Mouse (Mus musculus) intestine, embryonic 14.5 days (tissue): ENCODE measurements around the gene Icam4. TPM values are rescaled to one million over a fixed set of nuclear protein-coding genes. Genes with fewer than 3 reads are reported as not detected.
A peak's percentile ranks its signal among the peaks of the same experiment; 100 is the strongest.

Experiments used
- ATAC-seq: fragments of 200-750 bp; cut with Nextera tagmentation; replicated peaks from 2 replicates; pipeline ENCODE4 v1.8.0; 2017; ENCODE audit warnings: low read depth, moderate number of reproducible peaks, moderate TSS enrichment, moderate library complexity; ENCODE audit not compliant: low FRiP score, low TSS enrichment
- DNase-seq: peaks from one replicate; pipeline ENCODE4 v3.0.0-alpha.2; 2018; ENCODE audit warnings: low spot score
- H3K27ac ChIP-seq: fragments of 300-500 bp; sonication (generic); 2 replicates; pipeline ENCODE4 v1.5.1; 2014; ENCODE audit warnings: low read depth, mild to moderate bottlenecking, control low read depth
- H3K27me3 ChIP-seq: fragments of 300-500 bp; sonication (generic); replicated peaks from 2 replicates; pipeline ENCODE4 v1.6.1; 2014; ENCODE audit warnings: low read length, control low read depth; ENCODE audit not compliant: control insufficient read depth, insufficient read depth
- H3K36me3 ChIP-seq: fragments of 300-500 bp; sonication (generic); 2 replicates; pipeline ENCODE4 v1.6.1; 2014; ENCODE audit warnings: low read length, control low read depth; ENCODE audit not compliant: control insufficient read depth, insufficient read depth
- H3K4me1 ChIP-seq: fragments of 300-500 bp; sonication (generic); replicated peaks from 2 replicates; pipeline ENCODE4 v1.6.1; 2014; ENCODE audit warnings: low read length, control low read depth, mixed read lengths; ENCODE audit not compliant: control insufficient read depth, insufficient read depth
- H3K4me2 ChIP-seq: fragments of 300-500 bp; sonication (generic); 2 replicates; pipeline ENCODE4 v1.6.1; 2014; ENCODE audit warnings: low read length
- H3K4me3 ChIP-seq: fragments of 300-500 bp; sonication (generic); 2 replicates; pipeline ENCODE4 v1.5.1; 2014; ENCODE audit warnings: low read depth, low read length, control low read depth, mixed read lengths
- H3K9ac ChIP-seq: fragments of 300-500 bp; sonication (generic); 2 replicates; pipeline ENCODE4 v1.6.1; 2014; ENCODE audit warnings: mild to moderate bottlenecking, low read length
- H3K9me3 ChIP-seq: fragments of 300-500 bp; sonication (generic); 2 replicates; pipeline ENCODE4 v1.6.1; 2016; ENCODE audit warnings: low read length, control low read depth; ENCODE audit not compliant: control insufficient read depth
- WGBS: fragments of 180-500 bp; shearing (Covaris S2); extraction: QIAGEN DNeasy Blood & Tissue Kit; methylation state at CpG from one replicate; pipeline ENCODE4 v1.1.7; 2014; 5-methylcytosine and 5-hydroxymethylcytosine counted together
- polyA plus RNA-seq: library from polyadenylated mRNA; unstranded; fragments of >200 nt; fragmentation: Nextera tagmentation; extraction: Ambion mirVana; gene quantifications from 2 replicates; pipeline ENCODE4 v1.2.1, GENCODE M21; 2014

Gene Icam4
- polyA plus RNA-seq, 1 experiment from 2014 or later, result 0.96 TPM

GRCm38 (mm10) chr9:21027774-21028290 lies 1.3 kb upstream of the Icam4 start:
- Histone ChIP-seq H3K4me1 (peaks cover 23% of the 10 kb centered on the region), H3K9ac (no peak overlapping the region), H3K36me3 (no peaks in the 10 kb centered on the region), H3K4me3 (no peak overlapping the region), H3K4me2 (no peak overlapping the region), H3K27me3 (peaks cover 29% of the 10 kb centered on the region), H3K27ac (no peak overlapping the region), H3K9me3 (no peaks in the 10 kb centered on the region)
- WGBS, result 48% methylated on average over 8 of the region's 8 CpGs
- DNase-seq (no peak), ATAC-seq (no peak)

GRCm38 (mm10) chr9:21028560-21029110 lies 538 bp upstream of the Icam4 start:
- H3K9ac ChIP-seq, result no peak overlapping the region
- ATAC-seq (no peak), DNase-seq (no peak)
- H3K9me3 ChIP-seq, result no peaks in the 10 kb centered on the region
- peaks cover 28% of the 10 kb centered on the region for H3K4me1 ChIP-seq
- H3K4me3 ChIP-seq, result no peak overlapping the region
- no peak overlapping the region for H3K27ac ChIP-seq
- H3K27me3 ChIP-seq, result peaks cover 37% of the 10 kb centered on the region
- no peak overlapping the region for H3K4me2 ChIP-seq
- WGBS, result 74% methylated on average over 6 of the region's 6 CpGs
- no peaks in the 10 kb centered on the region for H3K36me3 ChIP-seq

- Histone ChIP-seq H3K27me3 (peaks cover 52% of the 10 kb centered on the region), H3K9ac (no peak overlapping the region), H3K27ac (no peak overlapping the region), H3K4me1 (peaks cover 34% of the 10 kb centered on the region), H3K4me2 (peak overlapping the region; percentile 98), H3K4me3 (peak overlapping the region; percentile 43; the same call in 1 of the 2 replicates), H3K36me3 (no peaks in the 10 kb centered on the region), H3K9me3 (no peaks in the 10 kb centered on the region)
- WGBS, result 26% methylated on average over 22 of the region's 22 CpGs
- DNase-seq (no peak), ATAC-seq (no peak)
Observed at GRCm38 (mm10) chr9:21030055-21030600, 955 bp downstream of the Icam4 start.

DNA sequence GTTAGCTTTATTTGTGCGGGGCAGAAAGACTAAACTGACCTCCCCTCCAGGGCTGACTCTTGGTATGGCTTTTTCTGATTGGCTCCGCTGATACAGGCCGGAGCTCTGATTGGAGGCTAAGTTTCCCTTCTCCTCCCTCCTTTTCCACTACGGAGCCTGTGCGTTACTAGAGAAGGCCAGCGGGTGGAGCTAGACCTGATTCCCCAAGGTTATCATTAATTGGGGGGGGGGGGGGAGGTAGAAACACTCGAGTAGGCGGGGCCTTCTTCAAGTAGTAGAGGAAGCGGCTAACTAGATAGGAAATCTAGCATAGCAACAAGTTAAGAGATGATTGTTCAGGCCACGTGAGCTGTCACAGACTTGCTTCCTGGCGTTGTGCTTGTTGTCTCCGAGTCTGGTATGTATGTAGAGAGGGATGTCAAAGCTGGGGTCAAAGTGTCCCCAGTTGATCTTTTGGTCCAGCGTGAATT lies 1.6 kb downstream of the Icam4 start:
- Histone ChIP-seq H3K36me3 (no peaks in the 10 kb centered on the region), H3K27me3 (peaks cover 59% of the 10 kb centered on the region), H3K4me3 (peak overlapping the region; percentile 43), H3K4me1 (peaks cover 35% of the 10 kb centered on the region), H3K9me3 (no peaks in the 10 kb centered on the region), H3K27ac (no peak overlapping the region), H3K9ac (no peak overlapping the region), H3K4me2 (peak overlapping the region; percentile 98)
- 2% methylated on average over 13 of the region's 13 CpGs for WGBS
- DNase-seq (peak; percentile 80), ATAC-seq (peak; percentile 47)

DNA sequence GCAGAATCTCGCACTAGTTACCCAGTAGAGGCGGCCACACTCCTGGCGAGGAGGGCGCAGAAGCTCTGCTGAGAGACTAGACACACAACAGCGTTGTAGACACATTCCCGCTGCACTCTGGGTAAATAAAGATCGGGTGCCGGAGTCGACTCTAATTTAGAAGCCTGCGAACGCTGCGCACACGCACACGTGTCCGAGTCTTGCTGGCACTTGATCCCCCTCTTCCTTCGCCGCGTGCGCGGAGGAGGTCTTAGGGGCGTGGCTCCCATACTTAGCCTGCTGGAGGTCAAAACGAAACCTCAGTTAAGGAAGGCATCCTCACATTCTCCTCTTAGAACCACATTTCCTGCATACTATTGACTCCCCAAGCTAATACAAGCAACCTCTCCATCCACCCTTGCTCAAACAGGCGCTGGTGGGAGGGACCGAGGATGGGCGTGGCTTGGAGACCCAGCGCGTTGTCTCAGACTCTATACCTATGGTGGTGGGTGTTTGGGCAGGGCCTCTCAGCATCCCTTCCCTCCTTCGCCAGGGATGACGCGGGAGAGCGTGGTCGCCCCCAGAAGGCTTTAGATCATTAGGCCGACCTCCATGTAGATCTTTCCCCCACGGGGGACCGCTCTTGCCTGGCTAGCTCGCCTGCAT lies 2.2 kb downstream of the Icam4 start:
- Histone ChIP-seq H3K9ac (no peak overlapping the region), H3K4me2 (peak overlapping the region; percentile 98), H3K4me3 (peak overlapping the region; percentile 43), H3K4me1 (peaks cover 35% of the 10 kb centered on the region), H3K36me3 (no peaks in the 10 kb centered on the region), H3K27me3 (peaks cover 64% of the 10 kb centered on the region), H3K9me3 (no peaks in the 10 kb centered on the region), H3K27ac (no peak overlapping the region)
- ATAC-seq, result peak; percentile 17
- WGBS, result under 1% methylated on average over 35 of the region's 36 CpGs
- peak; percentile 80 for DNase-seq

GRCm38 (mm10) chr9:21031896-21032351 lies 2.8 kb downstream of the Icam4 start, which contains the start of gene Icam5:
Icam5 (plus strand) TSS chr9:21032073.
- Histone ChIP-seq H3K9me3 (no peaks in the 10 kb centered on the region), H3K27ac (no peak within 1 kb of the TSS), H3K4me2 (peak within 1 kb of the TSS; percentile 98), H3K36me3 (no peaks in the 10 kb centered on the region), H3K4me1 (peaks cover 35% of the 10 kb centered on the region), H3K4me3 (peak within 1 kb of the TSS; percentile 48), H3K27me3 (peaks cover 70% of the 10 kb centered on the region), H3K9ac (peak within 1 kb of the TSS; percentile 22; the same call in 1 of the 2 replicates)
- no peak for ATAC-seq
- 0% methylated on average over 35 of the region's 35 CpGs for WGBS
- DNase-seq, result no peak

DNA sequence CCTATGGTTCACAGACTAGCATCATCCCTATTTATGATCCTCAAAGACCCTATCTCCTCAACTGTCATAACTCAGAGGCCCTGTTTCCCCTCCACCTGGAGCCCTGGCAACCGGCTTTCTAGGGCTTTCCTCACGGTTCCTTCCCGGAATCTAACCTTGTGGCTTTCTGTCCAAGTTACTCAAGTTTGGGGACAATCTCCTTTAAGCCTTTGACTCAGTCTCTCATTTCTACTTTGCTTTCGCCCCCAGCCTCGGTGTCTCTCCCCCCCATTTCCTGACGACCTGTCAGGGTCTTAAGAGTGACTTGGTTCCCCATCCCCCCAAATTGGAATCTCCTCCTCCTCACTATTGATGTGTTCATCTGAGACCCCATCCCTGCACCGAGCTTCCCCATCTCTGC lies 3.3 kb downstream of the Icam4 start:
- no peak overlapping the region for H3K9ac ChIP-seq
- no peak overlapping the region for H3K27ac ChIP-seq
- peaks cover 38% of the 10 kb centered on the region for H3K4me1 ChIP-seq
- H3K36me3 ChIP-seq, result no peaks in the 10 kb centered on the region
- H3K4me3 ChIP-seq, result peak overlapping the region; percentile 48
- no peak for DNase-seq
- H3K9me3 ChIP-seq, result no peaks in the 10 kb centered on the region
- H3K4me2 ChIP-seq, result peak overlapping the region; percentile 98
- no peak for ATAC-seq
- H3K27me3 ChIP-seq, result peaks cover 75% of the 10 kb centered on the region
- WGBS, result 3% methylated on average over 7 of the region's 7 CpGs

- peak; percentile 62 for ATAC-seq
- WGBS, result under 1% methylated on average over 34 of the region's 34 CpGs
- H3K9me3 ChIP-seq, result no peaks in the 10 kb centered on the region
- peak overlapping the region; percentile 91 for H3K4me2 ChIP-seq
- peak overlapping the region; percentile 48 for H3K4me3 ChIP-seq
- no peak overlapping the region for H3K27ac ChIP-seq
- H3K4me1 ChIP-seq, result peaks cover 43% of the 10 kb centered on the region
- H3K36me3 ChIP-seq, result no peaks in the 10 kb centered on the region
- H3K27me3 ChIP-seq, result peaks cover 82% of the 10 kb centered on the region
- peak; percentile 93 for DNase-seq
- 0 out of 2 replicates have a peak overlapping the region, but pooled peaks have one; percentile 16 for H3K9ac ChIP-seq
Observed at GRCm38 (mm10) chr9:21033136-21033535, 4.0 kb downstream of the Icam4 start.
